Mouse (Mus musculus) embryonic fibroblast, embryonic 13.5 days (primary cell): ENCODE measurements at regions not wholly inside any gene's neighbourhood (a gene's known extent, or its start where the extent isn't known, plus 50 kb on each side); places are given as distances from the start of the nearest gene placed in this dataset.

ENCODE experiments used
- CTCF ChIP-seq: IDR thresholded peaks from 2 replicates; pipeline ENCODE4 v1.5.1; 2011; ENCODE audit warnings: mild to moderate bottlenecking, control low read depth, low read length, moderate library complexity, borderline replicate concordance; ENCODE audit not compliant: insufficient read depth
- POLR2A ChIP-seq: IDR thresholded peaks from 2 replicates; pipeline ENCODE4 v1.6.1; 2011; ENCODE audit warnings: low read depth, mild to moderate bottlenecking, control low read depth, low read length, moderate library complexity

DNA sequence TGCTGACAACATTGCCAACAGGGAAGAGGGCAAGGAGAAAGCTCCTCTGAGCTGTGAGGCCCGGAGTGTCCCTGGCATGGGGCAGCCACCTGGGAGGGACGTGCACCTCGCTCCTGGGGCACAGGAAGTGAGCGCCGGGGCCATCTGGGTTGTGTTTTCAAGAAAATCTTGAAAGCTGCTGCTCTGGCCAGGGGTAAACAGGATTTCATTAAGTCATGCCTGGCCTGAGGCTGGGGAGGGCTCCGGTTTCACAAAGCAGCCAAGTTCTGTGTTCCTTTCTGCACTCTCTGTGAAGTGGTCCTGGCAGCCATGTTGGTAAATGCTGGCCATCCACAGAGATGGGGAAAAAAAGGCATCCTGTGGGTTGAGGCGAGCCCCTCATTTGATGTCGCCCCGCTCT lies 406.8 kb upstream of the Zmiz1 start:
- no peak for TF ChIP-seq POLR2A
- no peak for TF ChIP-seq CTCF
